Mouse (Mus musculus): ENCODE data around the gene Thada. TPM values are rescaled to one million over a fixed set of nuclear protein-coding genes. Genes with fewer than 3 reads are reported as not detected.

Gene Thada
- polyA plus RNA-seq, 1 experiment = 9.4 TPM

GRCm38 (mm10) chr17:84357776-84358175 lies 108.2 kb downstream of the Thada start:
- H3K4me3 ChIP-seq (ENCODE audit: insufficient read depth, low read depth, low read length) = no peak overlapping the region
- H3K27ac ChIP-seq (ENCODE audit: insufficient read depth, low read depth, low read length) = no peak overlapping the region
- H3K36me3 ChIP-seq (ENCODE audit: control insufficient read depth, insufficient read depth, low read length) = peaks cover 1% of the 10 kb centered on the region; the same call in 1 of the 2 replicates
- WGBS = 93% methylated on average over 8 of the region's 8 CpGs
- no peak for TF ChIP-seq CTCF (conservative IDR thresholded peaks at IDR 0.05; ENCODE audit: insufficient read depth, insufficient read length, low read depth, low read length)
- no peaks in the 10 kb centered on the region for H3K27me3 ChIP-seq (replicated peaks; ENCODE audit: control insufficient read depth, insufficient read depth, low read length)
- no peaks in the 10 kb centered on the region for H3K4me1 ChIP-seq (ENCODE audit: control insufficient read depth, insufficient read depth, low read length)
- no peak for DNase-seq

- 85% methylated on average over 8 of the region's 8 CpGs for WGBS
- H3K27ac ChIP-seq (ENCODE audit: insufficient read depth, low read depth, low read length) = no peak overlapping the region
- DNase-seq = no peak
These were observed 109.7 kb downstream of the Thada start for GRCm38 (mm10) chr17:84356056-84356887.

GRCm38 (mm10) chr17:84355006-84355405 lies 111.0 kb downstream of the Thada start:
- DNase-seq = no peak
- Histone ChIP-seq H3K36me3 (ENCODE audit: control insufficient read depth, insufficient read depth, low read length) (peaks cover 1% of the 10 kb centered on the region; the same call in 1 of the 2 replicates), H3K27me3 (replicated peaks; ENCODE audit: control insufficient read depth, insufficient read depth, low read length) (no peaks in the 10 kb centered on the region), H3K4me3 (ENCODE audit: insufficient read depth, low read depth, low read length) (no peak overlapping the region), H3K4me1 (ENCODE audit: control insufficient read depth, insufficient read depth, low read length) (no peaks in the 10 kb centered on the region), H3K27ac (ENCODE audit: insufficient read depth, low read depth, low read length) (no peak overlapping the region)
- TF ChIP-seq POLR2A (IDR thresholded peaks at IDR 0.05; ENCODE audit: low read depth, low read length) (no peak), CTCF (conservative IDR thresholded peaks at IDR 0.05; ENCODE audit: insufficient read depth, insufficient read length, low read depth, low read length) (no peak)
- 95% methylated on average over 3 of the region's 3 CpGs for WGBS

More at GRCm38 (mm10) chr17:84356056-84356887, 109.7 kb downstream of the Thada start:
- Histone ChIP-seq H3K27me3 (replicated peaks; ENCODE audit: control insufficient read depth, insufficient read depth, low read length) (no peaks in the 10 kb centered on the region), H3K4me1 (ENCODE audit: control insufficient read depth, insufficient read depth, low read length) (no peaks in the 10 kb centered on the region), H3K36me3 (ENCODE audit: control insufficient read depth, insufficient read depth, low read length) (peaks cover 1% of the 10 kb centered on the region; the same call in 1 of the 2 replicates), H3K4me3 (ENCODE audit: insufficient read depth, low read depth, low read length) (no peak overlapping the region)
- TF ChIP-seq CTCF (conservative IDR thresholded peaks at IDR 0.05; ENCODE audit: insufficient read depth, insufficient read length, low read depth, low read length) = no peak
- TF ChIP-seq POLR2A (IDR thresholded peaks at IDR 0.05; ENCODE audit: low read depth, low read length) = no peak

- Histone ChIP-seq H3K36me3 (ENCODE audit: control insufficient read depth, insufficient read depth, low read length) (peaks cover 1% of the 10 kb centered on the region; the same call in 1 of the 2 replicates), H3K27ac (ENCODE audit: insufficient read depth, low read depth, low read length) (no peak overlapping the region), H3K4me1 (ENCODE audit: control insufficient read depth, insufficient read depth, low read length) (no peaks in the 10 kb centered on the region), H3K27me3 (replicated peaks; ENCODE audit: control insufficient read depth, insufficient read depth, low read length) (no peaks in the 10 kb centered on the region), H3K4me3 (ENCODE audit: insufficient read depth, low read depth, low read length) (no peak overlapping the region)
- TF ChIP-seq POLR2A (IDR thresholded peaks at IDR 0.05; ENCODE audit: low read depth, low read length) (no peak), CTCF (conservative IDR thresholded peaks at IDR 0.05; ENCODE audit: insufficient read depth, insufficient read length, low read depth, low read length) (no peak)
- 89% methylated on average over 5 of the region's 5 CpGs for WGBS
- DNase-seq = no peak
These were observed 112.1 kb downstream of the Thada start for GRCm38 (mm10) chr17:84353902-84354311.

- TF ChIP-seq POLR2A (IDR thresholded peaks at IDR 0.05; ENCODE audit: low read depth, low read length) (no peak), CTCF (conservative IDR thresholded peaks at IDR 0.05; ENCODE audit: insufficient read depth, insufficient read length, low read depth, low read length) (no peak)
- WGBS = 93% methylated on average over 3 of the region's 3 CpGs
- Histone ChIP-seq H3K4me3 (ENCODE audit: insufficient read depth, low read depth, low read length) (no peak overlapping the region), H3K4me1 (ENCODE audit: control insufficient read depth, insufficient read depth, low read length) (no peaks in the 10 kb centered on the region), H3K36me3 (ENCODE audit: control insufficient read depth, insufficient read depth, low read length) (peaks cover 1% of the 10 kb centered on the region; the same call in 1 of the 2 replicates), H3K27me3 (replicated peaks; ENCODE audit: control insufficient read depth, insufficient read depth, low read length) (no peaks in the 10 kb centered on the region), H3K27ac (ENCODE audit: insufficient read depth, low read depth, low read length) (no peak overlapping the region)
- no peak for DNase-seq
These were observed 112.6 kb downstream of the Thada start for GRCm38 (mm10) chr17:84353224-84353901.

GRCm38 (mm10) chr17:84352790-84353154 lies 113.2 kb downstream of the Thada start:
- Histone ChIP-seq H3K27ac (ENCODE audit: insufficient read depth, low read depth, low read length) (no peak overlapping the region), H3K4me1 (ENCODE audit: control insufficient read depth, insufficient read depth, low read length) (no peaks in the 10 kb centered on the region), H3K27me3 (replicated peaks; ENCODE audit: control insufficient read depth, insufficient read depth, low read length) (no peaks in the 10 kb centered on the region), H3K4me3 (ENCODE audit: insufficient read depth, low read depth, low read length) (no peak overlapping the region), H3K36me3 (ENCODE audit: control insufficient read depth, insufficient read depth, low read length) (no peaks in the 10 kb centered on the region)
- DNase-seq = no peak
- TF ChIP-seq POLR2A (IDR thresholded peaks at IDR 0.05; ENCODE audit: low read depth, low read length) (no peak), CTCF (conservative IDR thresholded peaks at IDR 0.05; ENCODE audit: insufficient read depth, insufficient read length, low read depth, low read length) (no peak)
- WGBS = 86% methylated on average over 3 of the region's 3 CpGs
